In the genomic region with DNA sequence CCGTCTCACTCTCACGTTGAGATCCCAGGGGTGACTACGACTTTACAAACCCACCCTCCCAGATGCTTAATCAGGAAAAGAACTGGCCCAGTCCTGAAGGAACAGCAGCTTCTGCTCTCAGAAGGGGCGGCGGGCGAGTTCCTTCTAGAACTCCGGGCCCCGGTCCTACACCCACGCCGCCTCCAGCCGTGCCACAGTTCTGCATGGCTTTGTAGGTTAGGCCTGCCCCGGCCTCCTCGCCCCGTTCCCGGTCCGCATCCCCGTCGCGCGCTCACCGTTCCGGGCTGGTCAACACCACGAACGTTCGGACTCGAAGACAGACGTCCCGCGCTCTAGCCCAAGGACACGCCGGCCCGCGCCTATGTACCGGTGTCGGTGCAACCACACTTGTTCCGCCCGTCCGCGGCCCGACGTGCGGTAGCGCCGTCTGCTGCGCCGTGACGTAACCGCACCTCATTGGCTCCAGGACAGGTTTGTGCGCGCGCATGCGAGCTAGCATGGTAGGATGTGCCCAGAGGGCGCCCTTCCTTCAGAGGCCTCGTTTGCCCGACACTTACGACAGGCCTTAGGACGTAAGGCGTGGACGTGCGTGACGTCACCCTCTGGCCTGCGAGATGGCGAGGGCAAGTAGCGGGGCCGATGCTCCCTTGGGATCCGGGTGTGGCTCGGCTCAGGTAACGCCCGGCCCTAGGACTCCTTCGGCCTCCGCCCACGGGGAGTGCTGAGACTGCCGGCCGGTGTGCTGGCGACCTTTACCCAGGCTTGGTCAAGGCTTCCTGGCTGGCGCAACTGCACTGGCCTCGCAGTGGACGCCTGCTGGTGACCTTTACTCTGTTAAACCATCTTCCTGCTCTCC, we compare ENCODE assay signal across 8 mouse cellular contexts. TPM values are rescaled to one million over a fixed set of nuclear protein-coding genes. Genes with fewer than 3 reads are reported as not detected.
DNase-seq lines count a peak whose midpoint lies in the region; ATAC-seq and TF ChIP-seq lines count a peak whose summit lies in the region.

A gene (minus strand): TSS at position 398 of the 856 bp plus-strand sequence.

- WGBS in forebrain, embryonic 12.5 days, result under 1% methylated on average over 78 of the region's 78 CpGs
- WGBS in heart, postnatal 0 days, result under 1% methylated on average over 78 of the region's 78 CpGs
- under 1% methylated on average over 78 of the region's 78 CpGs for WGBS in liver, embryonic 16.5 days (ENCODE audit: insufficient replicate concordance)
- under 1% methylated on average over 78 of the region's 78 CpGs for WGBS in neural tube, embryonic 13.5 days

- no peaks in the 10 kb centered on the region for H3K9me3 ChIP-seq in E14TG2a.4 (ENCODE audit: low read length)
- H3K9me3 ChIP-seq in forebrain, embryonic 12.5 days, result no peaks in the 10 kb centered on the region
- no peaks in the 10 kb centered on the region for H3K9me3 ChIP-seq in heart, postnatal 0 days (replicated peaks; ENCODE audit: control insufficient read depth, low read length)
- H3K9me3 ChIP-seq in liver, embryonic 16.5 days (replicated peaks; ENCODE audit: control insufficient read depth, low read length), result no peaks in the 10 kb centered on the region
- H3K9me3 ChIP-seq in neural tube, embryonic 13.5 days, result no peaks in the 10 kb centered on the region

- TF ChIP-seq EP300 in heart, postnatal 0 days (IDR thresholded peaks at IDR 0.05; ENCODE audit: low read depth), result no peak

- peak; percentile 99 for DNase-seq in c-Kit-positive CD71-positive TER-119-positive erythroid progenitor cells, embryonic 14.5 days (ENCODE audit: low spot score)
- DNase-seq in heart, postnatal 0 days (ENCODE audit: low spot score), result peak; percentile 98
- peak; percentile 100 for DNase-seq in kidney, postnatal 4 days

- H3K36me3 ChIP-seq in E14TG2a.4 (ENCODE audit: insufficient read depth, low read length), result peaks cover 21% of the 10 kb centered on the region
- peaks cover 19% of the 10 kb centered on the region for H3K36me3 ChIP-seq in forebrain, embryonic 12.5 days (replicated peaks)
- H3K36me3 ChIP-seq in heart, postnatal 0 days (replicated peaks; ENCODE audit: control insufficient read depth, insufficient read depth, low read length), result peaks cover 16% of the 10 kb centered on the region
- H3K36me3 ChIP-seq in liver, embryonic 16.5 days (ENCODE audit: control insufficient read depth, insufficient read depth), result no peaks in the 10 kb centered on the region; the same call in 1 of the 2 replicates
- peaks cover 14% of the 10 kb centered on the region for H3K36me3 ChIP-seq in neural tube, embryonic 13.5 days
- H3K36me3 ChIP-seq in testis, adult 2 months (ENCODE audit: control insufficient read depth, insufficient read depth, low read length), result no peaks in the 10 kb centered on the region

- H3K27me3 ChIP-seq in E14TG2a.4 (ENCODE audit: insufficient read depth, low read length), result no peaks in the 10 kb centered on the region
- H3K27me3 ChIP-seq in forebrain, embryonic 12.5 days, result no peaks in the 10 kb centered on the region
- H3K27me3 ChIP-seq in heart, postnatal 0 days (ENCODE audit: control insufficient read depth, insufficient read depth, low read length), result no peaks in the 10 kb centered on the region
- H3K27me3 ChIP-seq in liver, embryonic 16.5 days (ENCODE audit: control insufficient read depth, insufficient read depth, low read depth, low read length), result no peaks in the 10 kb centered on the region
- H3K27me3 ChIP-seq in neural tube, embryonic 13.5 days, result no peaks in the 10 kb centered on the region
- no peaks in the 10 kb centered on the region for H3K27me3 ChIP-seq in testis, adult 2 months (ENCODE audit: control insufficient read depth, insufficient read depth, low read length)

- peak; percentile 97 for TF ChIP-seq POLR2A in testis, adult 2 months (IDR thresholded peaks at IDR 0.05; ENCODE audit: control insufficient read depth, low read depth, low read length)

- peak within 1 kb of the TSS; percentile 66 for H3K27ac ChIP-seq in forebrain, embryonic 12.5 days
- peak within 1 kb of the TSS; percentile 95 for H3K27ac ChIP-seq in heart, postnatal 0 days (ENCODE audit: low read depth)
- H3K27ac ChIP-seq in liver, embryonic 16.5 days (ENCODE audit: low read length), result peak within 1 kb of the TSS; percentile 81
- H3K27ac ChIP-seq in neural tube, embryonic 13.5 days (replicated peaks), result peak within 1 kb of the TSS; percentile 84
- peak within 1 kb of the TSS; percentile 94 for H3K27ac ChIP-seq in testis, adult 2 months (ENCODE audit: control insufficient read depth, insufficient read depth, low read depth, low read length)

- H3K9ac ChIP-seq in forebrain, embryonic 12.5 days, result peak within 1 kb of the TSS; percentile 84
- H3K9ac ChIP-seq in heart, postnatal 0 days (replicated peaks; ENCODE audit: low read depth, low read length), result peak within 1 kb of the TSS; percentile 91
- peak within 1 kb of the TSS; percentile 89 for H3K9ac ChIP-seq in liver, embryonic 16.5 days (ENCODE audit: low read depth, low read length)
- H3K9ac ChIP-seq in neural tube, embryonic 13.5 days, result peak within 1 kb of the TSS; percentile 90

- peak; percentile 99 for ATAC-seq in forebrain, embryonic 12.5 days (ENCODE audit: low FRiP score)
- peak; percentile 97 for ATAC-seq in heart, postnatal 0 days (ENCODE audit: insufficient read depth, low read depth)
- ATAC-seq in liver, embryonic 16.5 days (ENCODE audit: low read depth), result peak; percentile 95
- ATAC-seq in neural tube, embryonic 13.5 days (ENCODE audit: low read depth), result peak; percentile 98

- H3K4me2 ChIP-seq in forebrain, embryonic 12.5 days, result peak within 1 kb of the TSS; percentile 84
- peak within 1 kb of the TSS; percentile 78 for H3K4me2 ChIP-seq in heart, postnatal 0 days (ENCODE audit: low read depth, low read length)
- peak within 1 kb of the TSS; percentile 93 for H3K4me2 ChIP-seq in liver, embryonic 16.5 days (ENCODE audit: low read depth, low read length)
- peak within 1 kb of the TSS; percentile 75 for H3K4me2 ChIP-seq in neural tube, embryonic 13.5 days

- peak within 1 kb of the TSS; percentile 96 for H3K4me3 ChIP-seq in E14TG2a.4 (replicated peaks; ENCODE audit: low read length)
- peak within 1 kb of the TSS; percentile 81 for H3K4me3 ChIP-seq in forebrain, embryonic 12.5 days (replicated peaks)
- H3K4me3 ChIP-seq in heart, postnatal 0 days (ENCODE audit: low read depth, low read length), result peak within 1 kb of the TSS; percentile 93
- H3K4me3 ChIP-seq in liver, embryonic 16.5 days (ENCODE audit: low read depth, low read length), result peak within 1 kb of the TSS; percentile 91
- H3K4me3 ChIP-seq in neural tube, embryonic 13.5 days, result peak within 1 kb of the TSS; percentile 82
- peak within 1 kb of the TSS; percentile 98 for H3K4me3 ChIP-seq in testis, adult 2 months (ENCODE audit: control insufficient read depth, low read depth, low read length)

- TF ChIP-seq CTCF in E14TG2a.4 (conservative IDR thresholded peaks at IDR 0.05; ENCODE audit: low read length), result no peak
- peak; percentile 34; the same call in 1 of the 2 replicates for TF ChIP-seq CTCF in heart, postnatal 0 days (IDR thresholded peaks at IDR 0.05; ENCODE audit: low read depth)
- TF ChIP-seq CTCF in testis, adult 2 months (IDR thresholded peaks at IDR 0.05; ENCODE audit: control insufficient read depth, insufficient read depth, insufficient replicate concordance, low read depth, low read length), result no peak; the same call in 1 of the 2 replicates

- H3K4me1 ChIP-seq in E14TG2a.4 (replicated peaks; ENCODE audit: low read depth, low read length), result peaks cover 7% of the 10 kb centered on the region; the same call in 1 of the 2 replicates
- H3K4me1 ChIP-seq in forebrain, embryonic 12.5 days, result peaks cover 11% of the 10 kb centered on the region
- H3K4me1 ChIP-seq in heart, postnatal 0 days (ENCODE audit: control insufficient read depth, insufficient read depth), result peaks cover 13% of the 10 kb centered on the region; the same call in 1 of the 2 replicates
- peaks cover 5% of the 10 kb centered on the region; the same call in 1 of the 2 replicates for H3K4me1 ChIP-seq in liver, embryonic 16.5 days (ENCODE audit: control insufficient read depth, low read depth, low read length)
- H3K4me1 ChIP-seq in neural tube, embryonic 13.5 days (replicated peaks), result peaks cover 14% of the 10 kb centered on the region
- H3K4me1 ChIP-seq in testis, adult 2 months (ENCODE audit: control insufficient read depth, insufficient read depth, low read length), result no peaks in the 10 kb centered on the region

RNA-seq across cellular contexts. Expression of the gene that starts here (rescaled TPM):
- 71.1 and 74.1 TPM in 2 replicates for polyA plus RNA-seq in forebrain, embryonic 12.5 days (2016; fragmentation: Nextera tagmentation; extraction: Ambion mirVana)
- total RNA-seq in heart, postnatal 0 days (2014; rRNA removed; ENCODE audit: low replicate concordance), result 86.9 and 87.9 TPM in 2 replicates
- polyA plus RNA-seq in heart, postnatal 0 days (2015; fragmentation: Nextera tagmentation; extraction: Ambion mirVana), result 391 and 413 TPM in 2 replicates
- 29.6 and 34.9 TPM in 2 replicates for polyA plus RNA-seq in liver, embryonic 16.5 days (2015; fragmentation: Nextera tagmentation; extraction: Ambion mirVana)
- 87.9 and 88.2 TPM in 2 replicates for polyA plus RNA-seq in neural tube, embryonic 13.5 days (2015; fragmentation: Nextera tagmentation; extraction: Ambion mirVana)
- polyA plus RNA-seq in testis, adult 2 months (2012; rRNA removed), result 2.1 and 3.7 TPM in 2 replicates

Comparison
In these comparisons a context has a peak if more than half of its experiments do, and no peak if none do; other contexts are left out.
1. Peak in every context shown above with its lines: DNase-seq, ATAC-seq, H3K4me3 ChIP-seq and H3K27ac ChIP-seq.